Mouse (Mus musculus) thymus, adult 2 months (tissue): ENCODE results near the gene Eif2s1.

Source experiments
- CTCF ChIP-seq: fragments of 200-500 bp; IDR thresholded peaks from 2 replicates; pipeline ENCODE4 v1.5.1; 2012; ENCODE audit warnings: mild to moderate bottlenecking, control low read depth, low read length, moderate library complexity, borderline replicate concordance; ENCODE audit not compliant: control insufficient read depth, poor library complexity, insufficient read depth; ENCODE audit errors: extremely low read depth
- POLR2A ChIP-seq: fragments of 200-500 bp; IDR thresholded peaks from 2 replicates; pipeline ENCODE4 v1.6.1; 2012; ENCODE audit warnings: mild to moderate bottlenecking, low read length, control low read depth, moderate library complexity; ENCODE audit not compliant: control insufficient read depth, poor library complexity, insufficient read depth; ENCODE audit errors: extremely low read depth

DNA sequence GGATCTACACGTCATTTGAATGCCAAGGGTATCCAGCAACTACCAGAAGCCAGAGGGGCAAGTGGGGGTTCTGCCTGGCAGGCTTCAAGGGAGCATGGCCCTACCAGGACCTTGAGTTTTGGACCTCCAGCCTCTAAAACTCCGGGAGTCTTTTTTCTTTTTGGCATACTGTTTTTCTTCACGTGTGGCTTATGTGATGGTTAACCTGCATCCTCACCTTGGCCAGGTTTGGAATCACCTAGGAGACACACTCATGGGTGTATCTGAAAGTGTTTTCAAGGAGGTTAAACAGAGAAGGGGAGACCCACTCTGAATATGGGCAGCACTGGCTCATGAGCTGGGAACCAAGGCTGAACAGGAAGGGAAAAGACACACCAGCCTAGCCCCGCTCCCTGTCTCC, 41.7 kb downstream of the Eif2s1 start:
- no peak for TF ChIP-seq POLR2A
- no peak for TF ChIP-seq CTCF
